Mouse (Mus musculus) thymus, adult 2 months (tissue): ENCODE results near the gene Lhpp. TPM values are rescaled to one million over a fixed set of nuclear protein-coding genes. Genes with fewer than 3 reads are reported as not detected.

Experiments
- DNase-seq: peaks from one replicate; pipeline ENCODE4 v3.0.0; 2021
- H3K27ac ChIP-seq: fragments of 200-500 bp; 2 replicates; pipeline ENCODE4 v1.5.1; 2012; ENCODE audit warnings: low read length, control low read depth; ENCODE audit not compliant: control insufficient read depth, insufficient read depth
- H3K27me3 ChIP-seq: fragments of 200-500 bp; 2 replicates; pipeline ENCODE4 v1.6.1; 2012; ENCODE audit warnings: mild to moderate bottlenecking, low read length, moderate library complexity, mixed read lengths; ENCODE audit not compliant: control insufficient read depth, insufficient read depth
- H3K36me3 ChIP-seq: fragments of 200-500 bp; 2 replicates; pipeline ENCODE4 v1.6.1; 2012; ENCODE audit warnings: mild to moderate bottlenecking, low read length, moderate library complexity; ENCODE audit not compliant: control insufficient read depth, insufficient read depth
- H3K4me1 ChIP-seq: fragments of 200-500 bp; replicated peaks from 2 replicates; pipeline ENCODE4 v1.6.1; 2012; ENCODE audit warnings: low read length; ENCODE audit not compliant: control insufficient read depth, insufficient read depth
- H3K4me3 ChIP-seq: fragments of 200-500 bp; 2 replicates; pipeline ENCODE4 v1.5.1; 2012; ENCODE audit warnings: mild to moderate bottlenecking, low read length, control low read depth, moderate library complexity; ENCODE audit not compliant: control insufficient read depth, insufficient read depth
- CTCF ChIP-seq: fragments of 200-500 bp; IDR thresholded peaks from 2 replicates; pipeline ENCODE4 v1.5.1; 2012; ENCODE audit warnings: mild to moderate bottlenecking, control low read depth, low read length, moderate library complexity, borderline replicate concordance; ENCODE audit not compliant: control insufficient read depth, poor library complexity, insufficient read depth; ENCODE audit errors: extremely low read depth
- POLR2A ChIP-seq: fragments of 200-500 bp; IDR thresholded peaks from 2 replicates; pipeline ENCODE4 v1.6.1; 2012; ENCODE audit warnings: mild to moderate bottlenecking, low read length, control low read depth, moderate library complexity; ENCODE audit not compliant: control insufficient read depth, poor library complexity, insufficient read depth; ENCODE audit errors: extremely low read depth
- WGBS: fragments of 180-500 bp; shearing (Covaris S2); methylation state at CpG from one replicate; pipeline ENCODE4 v1.1.7; 2018; 5-methylcytosine and 5-hydroxymethylcytosine counted together
- polyA plus RNA-seq: library from polyadenylated mRNA; depleted of rRNA; stranded (reverse); fragments of >200 nt; gene quantifications from 2 replicates; pipeline ENCODE4 v1.2.3, GENCODE M21; 2012

Gene Lhpp
- polyA plus RNA-seq, 1 experiment = 12.0 TPM

- TF ChIP-seq POLR2A = no peak
- no peak for TF ChIP-seq CTCF
- no peak for DNase-seq
- no peak overlapping the region for H3K27ac ChIP-seq
- WGBS = 98% methylated on average over 9 of the region's 9 CpGs
- no peaks in the 10 kb centered on the region for H3K27me3 ChIP-seq
- no peaks in the 10 kb centered on the region for H3K36me3 ChIP-seq
- H3K4me3 ChIP-seq = no peak overlapping the region
- H3K4me1 ChIP-seq = peaks cover 16% of the 10 kb centered on the region
Measured at GRCm38 (mm10) chr7:132734222-132734621, 123.8 kb downstream of the Lhpp start.

DNA sequence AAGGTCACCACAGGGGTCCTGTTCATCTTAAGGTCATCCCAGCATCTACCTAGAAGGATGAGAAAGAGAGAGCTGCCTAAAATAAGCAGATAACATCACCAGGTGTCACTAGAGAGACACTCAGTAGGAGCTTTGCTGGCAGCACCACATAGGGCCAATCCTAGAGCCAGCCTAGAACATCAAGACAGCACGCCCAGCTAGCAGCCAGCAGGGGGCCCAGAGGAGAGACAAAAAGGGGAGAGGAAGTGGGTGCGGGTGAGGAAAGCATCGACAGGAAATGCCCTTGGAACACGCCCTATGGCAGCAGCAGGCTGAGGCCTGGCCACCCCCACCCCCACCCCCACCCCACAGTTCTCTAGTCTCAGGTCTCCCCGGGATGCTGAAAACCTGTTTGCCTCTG is 124.7 kb downstream of the Lhpp start:
- peak overlapping the region; percentile 75; the same call in 1 of the 2 replicates for H3K27ac ChIP-seq
- H3K36me3 ChIP-seq = no peaks in the 10 kb centered on the region
- no peak for TF ChIP-seq POLR2A
- TF ChIP-seq CTCF = peak; percentile 94
- no peaks in the 10 kb centered on the region for H3K27me3 ChIP-seq
- WGBS = 2% methylated on average over 5 of the region's 5 CpGs
- DNase-seq = peak; percentile 92
- no peak overlapping the region for H3K4me3 ChIP-seq
- peaks cover 16% of the 10 kb centered on the region for H3K4me1 ChIP-seq

DNA sequence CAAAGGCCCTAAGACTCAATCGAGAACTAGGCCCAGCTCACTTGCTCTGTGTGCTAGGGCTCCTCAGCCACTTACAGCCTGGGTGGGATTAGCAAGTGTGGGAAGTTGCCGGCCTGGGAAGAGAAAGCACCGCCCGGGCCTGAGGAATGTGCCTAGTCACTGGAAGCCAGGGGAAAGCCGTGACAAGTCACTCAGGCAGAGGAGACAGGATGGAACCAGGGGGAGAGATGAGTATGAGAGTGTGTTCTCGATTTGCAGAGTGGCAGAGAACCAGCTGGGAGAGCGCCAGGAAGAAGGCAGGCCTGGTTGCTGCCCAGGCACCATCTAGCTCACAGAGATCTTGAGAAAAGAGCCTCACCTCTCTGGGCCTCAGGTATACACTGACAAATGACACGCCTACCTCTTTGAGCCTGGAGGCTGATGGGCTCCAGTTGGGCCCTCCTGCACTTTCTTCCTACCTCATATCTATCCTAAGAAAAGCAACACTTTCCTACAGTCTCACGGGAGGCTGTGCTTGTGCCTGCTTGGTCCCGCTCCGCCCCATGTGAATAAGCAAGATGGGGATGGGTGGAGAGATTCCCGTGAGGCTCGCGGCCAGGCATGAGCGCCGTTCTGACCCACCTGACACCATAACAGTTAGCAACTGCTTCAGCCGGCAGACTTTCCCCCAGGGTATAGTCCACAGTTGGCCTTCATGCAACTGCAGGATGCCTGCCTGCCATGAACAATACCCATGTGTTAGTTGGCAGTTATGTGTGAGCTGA is 125.8 kb downstream of the Lhpp start:
- no peak overlapping the region for H3K4me3 ChIP-seq
- H3K4me1 ChIP-seq = peaks cover 16% of the 10 kb centered on the region
- H3K27me3 ChIP-seq = no peaks in the 10 kb centered on the region
- TF ChIP-seq CTCF = no peak
- peak overlapping the region; percentile 75 for H3K27ac ChIP-seq
- no peaks in the 10 kb centered on the region for H3K36me3 ChIP-seq
- 92% methylated on average over 17 of the region's 17 CpGs for whole genome bisulfite sequencing
- DNase-seq = peak; percentile 18

- no peak for DNase-seq
- Histone ChIP-seq H3K27ac (no peak overlapping the region), H3K4me1 (peaks cover 16% of the 10 kb centered on the region), H3K36me3 (no peaks in the 10 kb centered on the region), H3K4me3 (no peak overlapping the region), H3K27me3 (no peaks in the 10 kb centered on the region)
- TF ChIP-seq POLR2A (no peak), CTCF (no peak)
- 96% methylated on average over 6 of the region's 6 CpGs for WGBS
Measured at GRCm38 (mm10) chr7:132738844-132739243, 128.4 kb downstream of the Lhpp start.

DNA sequence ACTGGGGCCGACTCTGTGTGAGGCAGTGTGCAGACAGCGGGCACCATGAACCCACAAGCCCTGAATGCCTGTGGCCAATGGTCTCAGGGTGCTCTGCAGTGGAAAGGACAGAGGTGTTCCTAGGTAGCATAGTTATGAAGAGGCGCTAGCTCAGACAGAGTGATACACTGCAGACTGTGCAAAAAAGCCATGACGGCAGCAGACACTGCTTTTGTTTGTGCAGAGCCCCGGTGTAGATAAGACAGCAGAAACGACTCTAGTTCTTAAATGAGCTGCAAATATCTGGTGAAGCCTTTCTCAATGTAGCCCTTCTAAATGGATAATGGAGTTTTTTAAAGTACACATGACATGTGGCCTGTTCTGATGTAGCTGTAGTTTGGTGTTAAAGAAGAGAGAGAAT is 129.4 kb downstream of the Lhpp start:
- Histone ChIP-seq H3K27ac (no peak overlapping the region), H3K4me3 (no peak overlapping the region), H3K36me3 (no peaks in the 10 kb centered on the region), H3K4me1 (peaks cover 13% of the 10 kb centered on the region), H3K27me3 (no peaks in the 10 kb centered on the region)
- DNase-seq = no peak
- WGBS = 95% methylated on average over 6 of the region's 6 CpGs
- no peak for TF ChIP-seq CTCF

DNA sequence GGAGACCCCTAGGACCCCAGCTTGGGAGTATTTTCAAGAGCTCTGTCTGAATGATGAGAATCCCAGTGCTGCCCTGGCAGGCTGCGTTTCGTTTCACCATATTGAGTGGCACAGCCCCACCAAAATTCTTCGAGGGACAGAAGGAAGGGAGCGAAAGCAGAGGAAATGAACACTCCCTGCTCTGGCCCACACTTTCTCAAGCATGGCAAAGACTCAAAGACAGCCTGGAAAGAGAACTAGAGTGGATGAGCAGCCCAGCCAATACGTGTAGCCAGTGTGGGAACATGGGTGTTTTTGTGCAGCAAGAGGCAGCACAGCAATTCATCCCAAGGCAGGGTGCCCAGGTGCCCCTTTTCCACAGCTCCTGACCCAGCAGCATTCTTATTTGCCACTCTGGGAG is 132.5 kb downstream of the Lhpp start:
- Histone ChIP-seq H3K36me3 (no peaks in the 10 kb centered on the region), H3K27ac (no peak overlapping the region), H3K27me3 (no peaks in the 10 kb centered on the region), H3K4me3 (no peak overlapping the region), H3K4me1 (no peaks in the 10 kb centered on the region)
- WGBS = 91% methylated on average over 5 of the region's 5 CpGs
- DNase-seq = no peak
- TF ChIP-seq CTCF = no peak
- no peak for TF ChIP-seq POLR2A

- TF ChIP-seq CTCF = no peak
- Histone ChIP-seq H3K36me3 (peaks cover 3% of the 10 kb centered on the region), H3K27ac (no peak overlapping the region), H3K4me3 (no peak overlapping the region), H3K4me1 (no peaks in the 10 kb centered on the region), H3K27me3 (no peaks in the 10 kb centered on the region)
- WGBS = 98% methylated on average over 6 of the region's 6 CpGs
- no peak for DNase-seq
Measured at GRCm38 (mm10) chr7:132747096-132747495, 136.7 kb downstream of the Lhpp start.
